Mouse (Mus musculus) liver (tissue): ENCODE results near the gene Ankrd55.
"Not testable (repeated sequence)": the region's sequence is repeated elsewhere in the genome, so short reads cannot be mapped to it uniquely, and the experiment has no call there.

Experiments
- DNase-seq: peaks from one replicate; pipeline ENCODE4 v3.0.0-alpha.2; 2020; ENCODE audit warnings: mixed read lengths

Ankrd55 gene

GRCm38 (mm10) chr13:112416410-112417162 lies 128.3 kb downstream of the Ankrd55 start:
- DNase-seq: no peak

- no peak for DNase-seq
Measured at GRCm38 (mm10) chr13:112417163-112417523, 128.9 kb downstream of the Ankrd55 start.

- DNase-seq: no peak
Measured at GRCm38 (mm10) chr13:112417861-112418423, 129.7 kb downstream of the Ankrd55 start.

GRCm38 (mm10) chr13:112418595-112418994 lies 130.3 kb downstream of the Ankrd55 start:
- DNase-seq: no peak

- no peak for DNase-seq
Measured at GRCm38 (mm10) chr13:112424212-112424611, 136.0 kb downstream of the Ankrd55 start.

- DNase-seq: no peak
Measured at GRCm38 (mm10) chr13:112424635-112425034, 136.4 kb downstream of the Ankrd55 start.

GRCm38 (mm10) chr13:112425181-112425654 lies 137.0 kb downstream of the Ankrd55 start:
- DNase-seq: no peak

GRCm38 (mm10) chr13:112426265-112427135 lies 138.2 kb downstream of the Ankrd55 start:
- DNase-seq: no peak

GRCm38 (mm10) chr13:112427136-112427470 lies 138.9 kb downstream of the Ankrd55 start:
- DNase-seq: not testable (repeated sequence)

GRCm38 (mm10) chr13:112427521-112427920 lies 139.3 kb downstream of the Ankrd55 start:
- DNase-seq: no peak

- no peak for DNase-seq
Measured at GRCm38 (mm10) chr13:112433271-112433670, 145.0 kb downstream of the Ankrd55 start.
